Mouse (Mus musculus) heart, postnatal 0 days (tissue): ENCODE measurements around the gene Kcnn1.

ENCODE experiments used
- CTCF ChIP-seq: IDR thresholded peaks from 2 replicates; pipeline ENCODE4 v1.5.1; 2016; ENCODE audit warnings: antibody characterized with exemption, control low read depth, low read depth
- EP300 ChIP-seq: IDR thresholded peaks from 2 replicates; pipeline ENCODE4 v1.6.1; 2016; ENCODE audit warnings: antibody characterized with exemption, low read depth

DNA sequence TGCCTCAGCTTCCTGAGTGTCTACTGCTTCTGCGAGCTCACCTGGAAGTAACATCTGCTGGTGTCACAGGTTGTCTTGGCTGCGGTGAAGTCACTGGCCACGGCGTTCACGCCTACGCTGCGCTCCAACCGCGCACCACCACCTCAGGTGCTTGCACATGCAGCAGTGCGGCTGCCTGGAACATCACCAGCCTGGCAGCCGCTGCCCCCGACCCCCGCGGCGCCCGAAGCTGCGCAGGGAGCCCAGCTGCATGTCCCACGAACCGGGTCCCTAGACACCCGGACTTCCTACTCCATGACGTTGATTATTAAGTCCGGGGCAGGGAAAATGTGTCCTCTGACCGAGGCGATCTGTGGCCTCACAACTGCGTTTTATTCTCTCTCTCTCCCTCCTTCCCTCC is 20.6 kb downstream of the Kcnn1 start:
- no peak for TF ChIP-seq CTCF
- TF ChIP-seq EP300: no peak
